Mouse (Mus musculus) kidney, adult 2 months (tissue): ENCODE results near the gene Utp20. TPM values are rescaled to one million over a fixed set of nuclear protein-coding genes. Genes with fewer than 3 reads are reported as not detected.

ENCODE experiments used
- DNase-seq: peaks from one replicate; pipeline ENCODE4 v3.0.0; 2021
- H3K27ac ChIP-seq: fragments of 200-500 bp; 2 replicates; pipeline ENCODE4 v1.5.1; 2012; ENCODE audit warnings: low read depth, low read length, control low read depth, inconsistent platforms; ENCODE audit not compliant: insufficient read depth
- H3K27me3 ChIP-seq: fragments of 200-500 bp; replicated peaks from 2 replicates; pipeline ENCODE4 v1.6.1; 2012; ENCODE audit warnings: mild to moderate bottlenecking, moderate library complexity, low read length, inconsistent platforms; ENCODE audit not compliant: control insufficient read depth, insufficient read depth
- H3K36me3 ChIP-seq: fragments of 200-500 bp; 2 replicates; pipeline ENCODE4 v1.6.1; 2012; ENCODE audit warnings: mild to moderate bottlenecking, moderate library complexity, low read length, inconsistent platforms; ENCODE audit not compliant: control insufficient read depth, insufficient read depth
- H3K4me1 ChIP-seq: fragments of 200-500 bp; 2 replicates; pipeline ENCODE4 v1.6.1; 2011; ENCODE audit warnings: low read length; ENCODE audit not compliant: control insufficient read depth, insufficient read depth
- H3K4me3 ChIP-seq: fragments of 200-500 bp; 2 replicates; pipeline ENCODE4 v1.5.1; 2011; ENCODE audit warnings: mild to moderate bottlenecking, low read depth, low read length, control low read depth; ENCODE audit not compliant: insufficient read depth
- CTCF ChIP-seq: fragments of 200-500 bp; conservative IDR thresholded peaks from 2 replicates; pipeline ENCODE4 v1.5.1; 2011; ENCODE audit warnings: low read depth, mild to moderate bottlenecking, control low read depth, low read length, moderate library complexity, mixed read lengths; ENCODE audit not compliant: insufficient read depth, insufficient read length
- POLR2A ChIP-seq: fragments of 200-500 bp; IDR thresholded peaks from one replicate; pipeline ENCODE4 v1.6.1; 2011; ENCODE audit warnings: low read depth, low read length, control low read depth
- WGBS: fragments of 180-500 bp; shearing (Covaris S2); methylation state at CpG from one replicate; pipeline ENCODE4 v1.1.7; 2018; 5-methylcytosine and 5-hydroxymethylcytosine counted together
- polyA plus RNA-seq: library from polyadenylated mRNA; depleted of rRNA; stranded (reverse); fragments of >200 nt; gene quantifications from 2 replicates; pipeline ENCODE4 v1.2.3, GENCODE M21; 2012

The Utp20 gene
- polyA plus RNA-seq, 1 experiment: 14.2 TPM

- Histone ChIP-seq H3K4me3 (no peak overlapping the region), H3K27ac (peak overlapping the region; percentile 46), H3K27me3 (no peaks in the 10 kb centered on the region), H3K4me1 (no peaks in the 10 kb centered on the region), H3K36me3 (no peaks in the 10 kb centered on the region; the same call in none of the 2 replicates)
- 63% methylated on average over 5 of the region's 5 CpGs for WGBS
- TF ChIP-seq POLR2A: no peak
- no peak for TF ChIP-seq CTCF
- DNase-seq: peak; percentile 86
Measured at GRCm38 (mm10) chr10:88811704-88812103, 14.9 kb downstream of the Utp20 start.

GRCm38 (mm10) chr10:88802236-88802635 lies 24.4 kb downstream of the Utp20 start:
- Histone ChIP-seq H3K27ac (no peak overlapping the region), H3K36me3 (no peaks in the 10 kb centered on the region; the same call in none of the 2 replicates), H3K27me3 (no peaks in the 10 kb centered on the region), H3K4me1 (no peaks in the 10 kb centered on the region), H3K4me3 (no peak overlapping the region)
- no peak for DNase-seq
- TF ChIP-seq POLR2A: no peak
- no peak for TF ChIP-seq CTCF
- WGBS: 90% methylated on average over 3 of the region's 3 CpGs

DNA sequence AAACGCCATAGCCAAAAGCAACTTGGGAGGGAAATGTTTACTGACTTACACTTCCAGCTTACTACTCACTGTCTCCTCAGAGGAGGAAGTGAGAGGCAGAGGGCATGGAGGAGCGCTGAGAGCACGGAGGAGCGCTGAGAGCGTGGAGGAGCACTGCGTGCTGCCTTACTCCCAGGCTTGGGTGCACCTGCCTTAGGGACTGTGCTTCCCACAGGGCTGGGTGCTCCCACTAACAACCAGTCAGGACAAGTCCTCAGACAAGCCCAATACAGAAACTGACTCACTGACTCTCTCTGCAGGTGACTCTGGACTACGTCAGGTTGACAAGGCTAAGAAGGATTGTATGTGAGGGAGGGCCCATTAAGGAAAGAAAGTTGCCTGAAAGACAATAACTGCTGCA lies 27.2 kb downstream of the Utp20 start:
- H3K36me3 ChIP-seq: no peaks in the 10 kb centered on the region; the same call in none of the 2 replicates
- DNase-seq: no peak

GRCm38 (mm10) chr10:88797452-88797851 lies 29.2 kb downstream of the Utp20 start:
- Histone ChIP-seq H3K36me3 (no peaks in the 10 kb centered on the region; the same call in none of the 2 replicates), H3K27ac (no peak overlapping the region), H3K4me3 (no peak overlapping the region), H3K4me1 (no peaks in the 10 kb centered on the region; the same call in 1 of the 2 replicates), H3K27me3 (no peaks in the 10 kb centered on the region)
- TF ChIP-seq CTCF (no peak), POLR2A (no peak)
- no peak for DNase-seq

More for the DNA sequence above, 27.2 kb downstream of the Utp20 start:
- H3K27me3 ChIP-seq: no peaks in the 10 kb centered on the region
- no peak overlapping the region for H3K4me3 ChIP-seq
- 89% methylated on average over 7 of the region's 7 CpGs for WGBS
- no peak overlapping the region for H3K27ac ChIP-seq
- no peaks in the 10 kb centered on the region; the same call in 1 of the 2 replicates for H3K4me1 ChIP-seq
- no peak for TF ChIP-seq CTCF
- TF ChIP-seq POLR2A: no peak

GRCm38 (mm10) chr10:88796939-88797338 lies 29.7 kb downstream of the Utp20 start:
- Histone ChIP-seq H3K4me1 (no peaks in the 10 kb centered on the region; the same call in 1 of the 2 replicates), H3K27me3 (no peaks in the 10 kb centered on the region), H3K36me3 (no peaks in the 10 kb centered on the region; the same call in none of the 2 replicates), H3K27ac (no peak overlapping the region; the same call in 1 of the 2 replicates), H3K4me3 (no peak overlapping the region)
- TF ChIP-seq POLR2A: no peak
- TF ChIP-seq CTCF: no peak
- WGBS: 67% methylated on average over 4 of the region's 4 CpGs
- DNase-seq: peak; percentile 41

GRCm38 (mm10) chr10:88795226-88795625 lies 31.4 kb downstream of the Utp20 start:
- H3K4me3 ChIP-seq: no peak overlapping the region
- no peaks in the 10 kb centered on the region; the same call in 1 of the 2 replicates for H3K4me1 ChIP-seq
- DNase-seq: no peak
- WGBS: 81% methylated on average over 7 of the region's 7 CpGs
- H3K36me3 ChIP-seq: no peaks in the 10 kb centered on the region; the same call in none of the 2 replicates
- TF ChIP-seq CTCF (no peak), POLR2A (no peak)
- H3K27me3 ChIP-seq: no peaks in the 10 kb centered on the region
- H3K27ac ChIP-seq: no peak overlapping the region

- DNase-seq: peak; percentile 72
- no peaks in the 10 kb centered on the region for H3K27me3 ChIP-seq
- 59% methylated on average over 8 of the region's 8 CpGs for WGBS
- TF ChIP-seq CTCF (no peak), POLR2A (no peak)
- no peaks in the 10 kb centered on the region; the same call in 1 of the 2 replicates for H3K4me1 ChIP-seq
- H3K27ac ChIP-seq: 0 out of 2 replicates have a peak overlapping the region, but pooled peaks have one; percentile 29
- H3K4me3 ChIP-seq: no peak overlapping the region
- no peaks in the 10 kb centered on the region; the same call in none of the 2 replicates for H3K36me3 ChIP-seq
Measured at GRCm38 (mm10) chr10:88794606-88795005, 32.0 kb downstream of the Utp20 start.
